Mouse (Mus musculus) retina, postnatal 7 days (tissue): ENCODE data around the gene Arhgap31.
"Not testable (repeated sequence)": the region's sequence is repeated elsewhere in the genome, so short reads cannot be mapped to it uniquely, and the experiment has no call there.

Experiments used
- DNase-seq: peaks from one replicate; pipeline ENCODE4 v3.0.0-alpha.2; 2012; ENCODE audit warnings: low read depth, low spot score

The Arhgap31 gene

GRCm38 (mm10) chr16:38728576-38729132, 15.6 kb upstream of the Arhgap31 start:
- no peak for DNase-seq

GRCm38 (mm10) chr16:38724974-38725373, 11.9 kb upstream of the Arhgap31 start:
- DNase-seq, result no peak

GRCm38 (mm10) chr16:38724256-38724655, 11.2 kb upstream of the Arhgap31 start:
- no peak for DNase-seq

GRCm38 (mm10) chr16:38721377-38721776, 8.3 kb upstream of the Arhgap31 start:
- DNase-seq, result no peak

- not testable (repeated sequence) for DNase-seq
Measured at GRCm38 (mm10) chr16:38714259-38714526, 1.1 kb upstream of the Arhgap31 start.

GRCm38 (mm10) chr16:38713404-38714258, 557 bp upstream of the Arhgap31 start:
- DNase-seq, result no peak

GRCm38 (mm10) chr16:38712105-38712504, 969 bp downstream of the Arhgap31 start:
- no peak for DNase-seq

- DNase-seq, result no peak
Measured at GRCm38 (mm10) chr16:38711245-38711644, 1.8 kb downstream of the Arhgap31 start.

GRCm38 (mm10) chr16:38708962-38709520, 4.0 kb downstream of the Arhgap31 start:
- DNase-seq, result no peak

GRCm38 (mm10) chr16:38706782-38707181, 6.3 kb downstream of the Arhgap31 start:
- no peak for DNase-seq

- no peak for DNase-seq
Measured at GRCm38 (mm10) chr16:38705531-38706281, 7.4 kb downstream of the Arhgap31 start.

- DNase-seq, result no peak
Measured at GRCm38 (mm10) chr16:38703501-38703900, 9.6 kb downstream of the Arhgap31 start.

GRCm38 (mm10) chr16:38702316-38702715, 10.8 kb downstream of the Arhgap31 start:
- no peak for DNase-seq

- no peak for DNase-seq
Measured at GRCm38 (mm10) chr16:38701492-38702185, 11.4 kb downstream of the Arhgap31 start.

- no peak for DNase-seq
Measured at GRCm38 (mm10) chr16:38700392-38701162, 12.5 kb downstream of the Arhgap31 start.

GRCm38 (mm10) chr16:38697611-38698010, 15.5 kb downstream of the Arhgap31 start:
- DNase-seq, result no peak

- DNase-seq, result no peak
Measured at GRCm38 (mm10) chr16:38695557-38695956, 17.5 kb downstream of the Arhgap31 start.

GRCm38 (mm10) chr16:38694906-38695540, 18.1 kb downstream of the Arhgap31 start:
- no peak for DNase-seq

GRCm38 (mm10) chr16:38690501-38690900, 22.6 kb downstream of the Arhgap31 start:
- DNase-seq, result no peak

GRCm38 (mm10) chr16:38689786-38690185, 23.3 kb downstream of the Arhgap31 start:
- no peak for DNase-seq
